Mouse (Mus musculus) limb, embryonic 12.5 days (tissue): Measurements from ENCODE around the gene Aar2. TPM values are rescaled to one million over a fixed set of nuclear protein-coding genes. Genes with fewer than 3 reads are reported as not detected.

Experiments used
- polyA plus RNA-seq: library from polyadenylated mRNA; unstranded; fragments of >200 nt; fragmentation: Nextera tagmentation; extraction: Ambion mirVana; gene quantifications from 2 replicates; pipeline ENCODE4 v1.2.1, GENCODE M21; 2016

Gene Aar2
- polyA plus RNA-seq, 1 experiment from 2014 or later: 43.4 TPM

Other genes starting within 250 kb of the Aar2 start
- 4.7 and 5.2 TPM in 2 replicates for gene Cnbd2, start 235.3 kb upstream of the Aar2 start, polyA plus RNA-seq
- 88.7 and 106 TPM in 2 replicates for gene Scand1, start 234.9 kb upstream of the Aar2 start, polyA plus RNA-seq
- gene Epb41l1, start 126.7 kb upstream of the Aar2 start, polyA plus RNA-seq: 2.5 and 2.6 TPM in 2 replicates
- gene Dlgap4, start 66.1 kb downstream of the Aar2 start, polyA plus RNA-seq: 101 and 106 TPM in 2 replicates
- 103 and 121 TPM in 2 replicates for gene Myl9, start 227.8 kb downstream of the Aar2 start, polyA plus RNA-seq